Mouse (Mus musculus) limb, embryonic 14.5 days (tissue): ENCODE results near the gene Grk6. TPM values are rescaled to one million over a fixed set of nuclear protein-coding genes. Genes with fewer than 3 reads are reported as not detected.
A peak's percentile ranks its signal among the peaks of the same experiment; 100 is the strongest.

ENCODE experiments used
- ATAC-seq: fragments of 200-750 bp; cut with Nextera tagmentation; 2 replicates; pipeline ENCODE4 v1.8.0; 2017; ENCODE audit warnings: low read depth, moderate number of reproducible peaks, moderate TSS enrichment; ENCODE audit not compliant: low FRiP score
- DNase-seq: peaks from one replicate; pipeline ENCODE4 v3.0.0-alpha.2; 2015; ENCODE audit warnings: low spot score
- H3K27ac ChIP-seq: fragments of 300-500 bp; sonication (generic); replicated peaks from 2 replicates; pipeline ENCODE4 v1.5.1; 2014; ENCODE audit warnings: low read depth, mild to moderate bottlenecking, low read length, moderate library complexity, mixed read lengths
- H3K27me3 ChIP-seq: fragments of 300-500 bp; sonication (generic); 2 replicates; pipeline ENCODE4 v1.6.1; 2014; ENCODE audit warnings: low read length, mixed read lengths; ENCODE audit not compliant: control insufficient read depth, insufficient read depth
- H3K36me3 ChIP-seq: fragments of 300-500 bp; sonication (generic); 2 replicates; pipeline ENCODE4 v1.6.1; 2014; ENCODE audit warnings: mild to moderate bottlenecking, low read length, moderate library complexity, mixed read lengths; ENCODE audit not compliant: control insufficient read depth, insufficient read depth
- H3K4me1 ChIP-seq: fragments of 300-500 bp; sonication (generic); 2 replicates; pipeline ENCODE4 v1.6.1; 2014; ENCODE audit warnings: antibody characterized with exemption, low read length, mixed read lengths; ENCODE audit not compliant: control insufficient read depth, insufficient read depth
- H3K4me2 ChIP-seq: fragments of 300-500 bp; sonication (generic); replicated peaks from 2 replicates; pipeline ENCODE4 v1.6.1; 2014; ENCODE audit warnings: low read depth, mild to moderate bottlenecking, low read length, moderate library complexity; ENCODE audit not compliant: severe bottlenecking
- H3K4me3 ChIP-seq: fragments of 300-500 bp; sonication (generic); replicated peaks from 2 replicates; pipeline ENCODE4 v1.5.1; 2014; ENCODE audit warnings: low read length
- H3K9ac ChIP-seq: fragments of 300-500 bp; sonication (generic); 2 replicates; pipeline ENCODE4 v1.6.1; 2014; ENCODE audit warnings: mild to moderate bottlenecking, low read depth, low read length, moderate library complexity; ENCODE audit not compliant: severe bottlenecking
- H3K9me3 ChIP-seq: fragments of 300-500 bp; sonication (generic); 2 replicates; pipeline ENCODE4 v1.6.1; 2016; ENCODE audit warnings: low read length; ENCODE audit not compliant: control insufficient read depth
- POLR2A ChIP-seq: fragments of 200-500 bp; IDR thresholded peaks from 2 replicates; pipeline ENCODE4 v1.8.0; 2012; ENCODE audit warnings: inconsistent platforms, mild to moderate bottlenecking, moderate library complexity, borderline replicate concordance; ENCODE audit not compliant: insufficient read depth, insufficient read length; ENCODE audit errors: extremely low read depth
- WGBS: fragments of 180-500 bp; shearing (Covaris S2); extraction: QIAGEN DNeasy Blood & Tissue Kit; methylation state at CpG from one replicate; pipeline ENCODE4 v1.1.7; 2014; 5-methylcytosine and 5-hydroxymethylcytosine counted together
- polyA plus RNA-seq, 2 experiments: library from polyadenylated mRNA; depleted of rRNA in 1 of 2; stranded (reverse) in 1 of 2; unstranded in 1 of 2; fragments of >200 nt; fragmentation: Nextera tagmentation in 1 of 2; extraction: Ambion mirVana in 1 of 2; gene quantifications; 2 replicates each; pipeline versions ENCODE4 v1.2.1 to v1.2.3; 2012 to 2014

Gene Grk6
- polyA plus RNA-seq, 2 experiments = 51.7 to 81.4 TPM

DNA sequence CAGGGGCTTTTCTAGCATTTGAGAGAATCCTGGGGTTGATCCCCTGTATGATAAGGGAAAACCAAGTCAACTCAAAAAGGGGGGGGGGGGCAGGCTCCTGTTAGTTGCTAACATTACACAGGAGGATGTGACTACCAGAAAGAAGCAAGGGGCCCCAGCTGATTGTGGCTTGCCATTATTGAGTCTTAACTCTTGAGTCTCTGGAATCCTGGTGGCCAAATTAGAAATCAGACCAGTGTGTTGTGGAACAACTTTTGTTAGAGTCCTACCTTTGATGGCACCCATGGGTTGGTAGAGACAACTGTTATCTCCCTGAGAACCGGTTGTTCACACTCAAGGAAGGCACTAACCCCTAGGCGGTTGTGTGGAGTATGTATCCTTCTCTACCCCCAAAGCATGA is 18.1 kb downstream of the Grk6 start:
- no peaks in the 10 kb centered on the region for H3K9me3 ChIP-seq
- WGBS = 46% methylated on average over 2 of the region's 2 CpGs
- no peak for TF ChIP-seq POLR2A
- no peaks in the 10 kb centered on the region for H3K27me3 ChIP-seq
- peaks cover 17% of the 10 kb centered on the region for H3K4me1 ChIP-seq
- no peak overlapping the region for H3K4me2 ChIP-seq
- no peak overlapping the region for H3K4me3 ChIP-seq
- ATAC-seq (no peak), DNase-seq (no peak)
- H3K9ac ChIP-seq = no peak overlapping the region
- H3K27ac ChIP-seq = no peak overlapping the region
- H3K36me3 ChIP-seq = peaks cover 38% of the 10 kb centered on the region

DNA sequence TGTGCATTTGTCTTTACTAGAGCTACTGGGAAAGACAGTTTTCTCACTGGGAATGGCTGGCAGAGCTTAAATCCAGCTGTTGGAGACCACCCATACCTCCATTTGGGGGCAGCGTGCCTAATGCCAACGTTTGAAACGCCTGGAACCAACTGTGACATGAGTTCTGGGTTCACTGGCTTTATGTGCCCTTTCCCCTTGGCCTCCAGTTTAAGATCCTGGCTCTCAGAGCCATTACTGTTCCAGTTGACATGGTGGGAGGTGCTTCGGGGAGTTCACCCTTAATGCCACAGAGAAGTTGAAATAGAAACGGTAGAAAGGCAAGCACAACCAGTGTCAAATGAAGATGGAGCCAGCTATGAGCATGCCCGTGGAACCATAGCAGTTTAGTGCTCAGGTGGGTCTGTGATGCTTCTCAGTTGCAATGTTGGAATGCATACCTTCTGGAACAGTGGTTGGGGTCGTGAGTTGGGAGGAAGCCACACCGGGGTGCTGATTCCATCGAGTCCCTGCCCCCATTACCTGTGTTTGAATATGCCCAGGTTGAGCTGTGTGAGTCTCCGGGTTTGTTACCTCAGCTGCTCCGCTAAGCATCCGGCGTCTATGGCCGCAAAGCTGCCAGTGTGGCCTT is 18.6 kb downstream of the Grk6 start:
- Histone ChIP-seq H3K4me2 (peak overlapping the region; percentile 88), H3K4me3 (peak overlapping the region; percentile 80), H3K9me3 (no peaks in the 10 kb centered on the region), H3K9ac (peak overlapping the region; percentile 77; the same call in 1 of the 2 replicates), H3K36me3 (peaks cover 32% of the 10 kb centered on the region), H3K27me3 (no peaks in the 10 kb centered on the region), H3K27ac (no peak overlapping the region), H3K4me1 (peaks cover 17% of the 10 kb centered on the region)
- WGBS = 10% methylated on average over 14 of the region's 14 CpGs
- ATAC-seq (no peak), DNase-seq (no peak)
- no peak for TF ChIP-seq POLR2A

DNA sequence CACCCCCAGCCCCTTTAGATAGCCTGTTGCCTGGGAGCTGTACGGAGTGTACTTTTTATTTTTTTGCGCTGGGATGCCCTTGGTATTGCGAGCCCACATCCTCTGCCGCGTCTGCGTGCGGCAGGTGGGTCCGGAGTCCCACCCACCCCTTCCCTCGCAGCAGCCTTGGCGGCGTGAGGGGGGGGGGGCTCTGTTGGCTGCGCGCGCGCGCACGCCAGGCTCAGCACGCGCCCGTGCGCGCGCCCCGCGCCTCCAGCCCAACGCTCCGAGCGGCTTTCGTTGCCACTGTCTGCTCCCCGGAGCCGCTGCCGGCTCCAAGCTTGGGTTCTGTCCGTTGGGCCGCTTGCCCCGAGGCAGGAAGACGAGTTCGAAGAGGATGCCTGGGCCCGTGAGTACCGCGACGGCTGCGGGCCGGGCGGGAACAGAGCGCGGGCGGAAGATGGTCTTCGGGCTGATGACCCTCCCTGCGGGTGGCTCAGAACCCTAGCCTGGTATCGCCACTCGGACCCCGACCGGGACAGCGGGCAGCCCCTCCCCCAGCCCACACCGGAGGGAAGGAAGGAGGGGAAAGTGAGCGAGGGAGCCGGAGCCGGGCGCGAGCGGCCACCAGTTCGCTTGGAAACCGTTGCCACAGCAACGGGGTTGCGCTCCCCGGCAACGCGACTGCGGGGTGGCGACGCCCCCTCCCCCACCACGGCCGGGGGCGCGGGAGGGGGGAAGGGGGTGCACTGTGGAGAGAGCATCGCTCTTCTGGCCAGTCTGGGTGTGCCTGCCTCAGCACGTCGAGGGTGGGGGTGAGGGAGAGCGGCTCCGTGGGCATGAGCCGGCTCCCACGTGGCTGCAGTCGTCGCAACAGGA is 19.4 kb downstream of the Grk6 start, which contains the start of gene Prr7:
Prr7 (plus strand) TSS at position 241 of the 858 bp plus-strand sequence.
- ATAC-seq = peak; percentile 64
- TF ChIP-seq POLR2A = no peak
- H3K9ac ChIP-seq = peak within 1 kb of the TSS; percentile 77
- H3K4me3 ChIP-seq = peak within 1 kb of the TSS; percentile 80
- H3K4me2 ChIP-seq = peak within 1 kb of the TSS; percentile 88
- DNase-seq = peak; percentile 71
- H3K4me1 ChIP-seq = peaks cover 17% of the 10 kb centered on the region
- no peaks in the 10 kb centered on the region for H3K9me3 ChIP-seq
- WGBS = under 1% methylated on average over 71 of the region's 84 CpGs
- H3K27me3 ChIP-seq = no peaks in the 10 kb centered on the region
- peak within 1 kb of the TSS; percentile 72 for H3K27ac ChIP-seq
- peaks cover 25% of the 10 kb centered on the region for H3K36me3 ChIP-seq

DNA sequence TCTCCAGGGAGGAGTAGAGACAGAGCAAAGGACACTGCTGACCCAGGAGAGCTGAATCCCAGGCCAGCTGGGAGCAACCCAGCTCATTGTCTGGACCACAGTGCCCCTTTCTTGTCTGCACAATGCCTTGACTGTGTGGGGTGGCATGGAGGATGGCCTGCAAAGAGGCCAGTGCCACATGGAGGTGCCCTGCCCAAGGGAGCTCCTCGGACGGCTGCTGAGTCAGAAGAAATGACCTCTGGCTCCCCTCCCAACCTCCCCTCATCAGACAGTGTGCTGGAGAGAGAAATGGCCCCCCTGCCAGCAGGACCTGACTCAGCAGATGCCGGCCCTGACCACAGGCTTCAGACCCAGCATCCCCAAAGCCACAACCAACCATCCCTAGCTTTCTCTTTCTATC is 20.3 kb downstream of the Grk6 start:
- no peaks in the 10 kb centered on the region for H3K27me3 ChIP-seq
- peak overlapping the region; percentile 77; the same call in 1 of the 2 replicates for H3K9ac ChIP-seq
- 29% methylated on average over 3 of the region's 3 CpGs for WGBS
- ATAC-seq = no peak
- peak overlapping the region; percentile 88 for H3K4me2 ChIP-seq
- DNase-seq = no peak
- peak overlapping the region; percentile 80 for H3K4me3 ChIP-seq
- no peaks in the 10 kb centered on the region for H3K9me3 ChIP-seq
- no peak for TF ChIP-seq POLR2A
- peaks cover 15% of the 10 kb centered on the region for H3K36me3 ChIP-seq
- no peak overlapping the region for H3K27ac ChIP-seq
- peaks cover 17% of the 10 kb centered on the region for H3K4me1 ChIP-seq

DNA sequence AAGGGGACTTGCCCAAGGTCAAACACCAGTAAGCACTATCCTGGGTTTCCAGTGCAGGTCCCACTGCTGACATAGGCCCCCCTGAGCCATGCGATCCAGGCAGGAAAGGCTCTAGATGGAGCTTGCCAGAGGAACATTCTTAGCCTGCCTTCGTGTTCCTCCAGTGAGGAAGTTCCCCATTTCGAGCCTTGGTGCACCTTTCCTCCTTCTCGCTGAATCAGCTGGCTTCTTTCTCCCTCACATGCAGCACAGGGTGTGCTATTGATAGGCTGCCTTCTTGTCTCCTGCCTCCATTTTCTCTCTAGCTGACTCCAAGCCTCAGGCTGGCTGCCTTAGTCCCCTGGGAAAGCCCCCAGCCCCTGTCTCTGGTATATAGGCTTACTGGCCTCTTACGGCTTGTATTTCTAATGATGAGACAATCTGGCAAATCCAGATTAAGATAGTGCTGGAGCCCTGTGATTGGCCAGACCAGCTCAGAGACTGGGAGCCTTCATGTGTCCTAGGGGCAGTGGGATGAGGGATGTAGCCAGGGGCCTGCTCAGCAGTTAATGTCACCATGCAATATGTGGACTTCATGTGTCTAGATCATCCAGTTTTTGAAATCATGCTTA is 21.1 kb downstream of the Grk6 start:
- H3K4me1 ChIP-seq = peaks cover 19% of the 10 kb centered on the region
- 0 out of 2 replicates have a peak overlapping the region, but pooled peaks have one; percentile 88 for H3K4me2 ChIP-seq
- no peak overlapping the region for H3K4me3 ChIP-seq
- no peak for TF ChIP-seq POLR2A
- H3K27ac ChIP-seq = no peak overlapping the region
- H3K9me3 ChIP-seq = no peaks in the 10 kb centered on the region
- DNase-seq = no peak
- H3K27me3 ChIP-seq = no peaks in the 10 kb centered on the region
- H3K36me3 ChIP-seq = peaks cover 8% of the 10 kb centered on the region; the same call in 1 of the 2 replicates
- no peak for ATAC-seq
- 0 out of 2 replicates have a peak overlapping the region, but pooled peaks have one; percentile 77 for H3K9ac ChIP-seq
- WGBS = 87% methylated on average over 5 of the region's 5 CpGs
